Mouse (Mus musculus): ENCODE measurements around the gene Sde2. TPM values are rescaled to one million over a fixed set of nuclear protein-coding genes. Genes with fewer than 3 reads are reported as not detected.
"Not testable (repeated sequence)": the region's sequence is repeated elsewhere in the genome, so short reads cannot be mapped to it uniquely, and the experiment has no call there.

Sde2 gene
- total and polyA plus RNA-seq, 2 experiments from 2014 or later = 12.8 to 24.2 TPM

DNA sequence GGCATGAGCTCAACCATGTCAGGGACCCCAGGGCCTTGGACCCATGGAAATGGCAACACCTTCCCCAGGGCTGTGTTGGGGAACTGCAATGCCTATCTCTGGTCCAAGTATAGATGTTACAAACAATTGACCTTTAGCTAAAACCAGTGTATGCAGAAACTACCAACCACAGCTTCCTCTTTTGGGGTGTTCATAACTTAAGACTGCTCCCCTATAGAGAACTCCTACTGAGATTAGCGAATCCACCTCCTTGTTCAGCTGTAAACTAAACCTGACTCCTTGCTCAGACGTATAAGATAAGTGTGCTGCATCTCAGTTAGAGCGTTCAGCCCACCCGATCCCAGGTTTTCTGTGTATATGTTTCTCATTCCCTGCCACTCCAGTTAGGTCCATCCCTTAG lies 24.3 kb upstream of the Sde2 start:
- no peak overlapping the region for H3K27ac ChIP-seq (ENCODE audit: low read depth, low read length)
- H3K9me3 ChIP-seq (ENCODE audit: low read length) = no peaks in the 10 kb centered on the region
- 88% methylated on average over 4 of the region's 4 CpGs for WGBS
- H3K36me3 ChIP-seq (ENCODE audit: insufficient read depth, low read length) = no peaks in the 10 kb centered on the region
- no peak overlapping the region for H3K4me2 ChIP-seq (ENCODE audit: low read depth, low read length, poor library complexity, severe bottlenecking)
- no peak overlapping the region for H3K9ac ChIP-seq (replicated peaks; ENCODE audit: low read length, poor library complexity, severe bottlenecking)
- ATAC-seq (ENCODE audit: low FRiP score) = no peak
- TF ChIP-seq CTCF (IDR thresholded peaks at IDR 0.05) = no peak
- H3K4me3 ChIP-seq (ENCODE audit: low read depth, low read length) = no peak overlapping the region
- DNase-seq (ENCODE audit: low spot score) = no peak
- no peaks in the 10 kb centered on the region for H3K27me3 ChIP-seq (ENCODE audit: insufficient read depth, low read length)
- no peaks in the 10 kb centered on the region for H3K4me1 ChIP-seq (ENCODE audit: insufficient read depth, low read length)

DNA sequence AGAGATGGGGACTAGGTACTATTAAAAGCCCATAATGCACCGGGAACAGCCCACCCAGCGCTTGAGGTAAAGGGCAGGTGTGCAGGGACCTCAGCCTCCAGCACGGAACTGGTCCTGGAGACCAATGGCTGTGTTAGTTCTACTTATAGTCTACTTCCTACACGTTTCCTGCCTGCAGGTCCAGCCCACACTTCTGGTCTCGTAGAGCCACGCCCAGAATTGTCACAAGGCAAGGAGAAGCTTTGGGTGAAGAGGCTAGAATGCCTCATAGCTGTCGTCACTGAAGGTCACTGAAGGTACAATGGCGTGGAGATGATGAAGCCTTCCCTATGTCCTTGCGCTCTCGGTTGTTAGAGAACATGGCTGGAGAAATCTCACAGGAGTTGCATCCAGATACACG lies 21.2 kb upstream of the Sde2 start:
- no peak overlapping the region for H3K27ac ChIP-seq (ENCODE audit: low read depth, low read length)
- ATAC-seq (ENCODE audit: low FRiP score) = no peak
- no peaks in the 10 kb centered on the region for H3K36me3 ChIP-seq (ENCODE audit: insufficient read depth, low read length)
- H3K4me1 ChIP-seq (ENCODE audit: insufficient read depth, low read length) = no peaks in the 10 kb centered on the region
- no peak for TF ChIP-seq CTCF (IDR thresholded peaks at IDR 0.05)
- no peaks in the 10 kb centered on the region for H3K9me3 ChIP-seq (ENCODE audit: low read length)
- no peak overlapping the region for H3K9ac ChIP-seq (replicated peaks; ENCODE audit: low read length, poor library complexity, severe bottlenecking)
- H3K27me3 ChIP-seq (ENCODE audit: insufficient read depth, low read length) = no peaks in the 10 kb centered on the region
- no peak for DNase-seq (ENCODE audit: low spot score)
- WGBS = 90% methylated on average over 11 of the region's 11 CpGs
- no peak overlapping the region for H3K4me3 ChIP-seq (ENCODE audit: low read depth, low read length)
- no peak overlapping the region for H3K4me2 ChIP-seq (ENCODE audit: low read depth, low read length, poor library complexity, severe bottlenecking)

DNA sequence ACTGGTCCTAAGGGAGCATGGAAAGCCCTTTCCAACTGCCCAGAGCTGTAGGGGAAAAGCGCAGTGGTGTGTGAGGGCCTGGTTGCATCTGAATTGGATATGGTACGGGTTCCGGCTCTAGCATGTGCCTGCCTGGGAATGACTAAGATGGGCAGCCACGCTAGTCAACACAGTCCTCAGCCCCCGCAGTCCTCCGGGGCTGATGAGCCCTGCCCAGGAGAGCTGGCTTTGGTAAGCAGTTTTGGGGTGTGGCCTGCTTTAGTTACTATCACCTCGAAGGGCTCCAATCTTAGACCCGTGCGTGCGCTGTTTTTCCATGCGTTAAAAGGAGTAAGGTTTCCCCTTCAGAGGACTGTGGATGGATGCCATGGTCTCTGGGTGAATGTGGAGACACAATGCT lies 20.8 kb upstream of the Sde2 start:
- no peaks in the 10 kb centered on the region for H3K9me3 ChIP-seq (ENCODE audit: low read length)
- H3K9ac ChIP-seq (replicated peaks; ENCODE audit: low read length, poor library complexity, severe bottlenecking) = no peak overlapping the region
- no peak overlapping the region for H3K4me3 ChIP-seq (ENCODE audit: low read depth, low read length)
- DNase-seq (ENCODE audit: low spot score) (no peak), ATAC-seq (ENCODE audit: low FRiP score) (no peak)
- H3K4me1 ChIP-seq (ENCODE audit: insufficient read depth, low read length) = no peaks in the 10 kb centered on the region
- no peak overlapping the region for H3K27ac ChIP-seq (ENCODE audit: low read depth, low read length)
- 88% methylated on average over 11 of the region's 11 CpGs for WGBS
- H3K27me3 ChIP-seq (ENCODE audit: insufficient read depth, low read length) = no peaks in the 10 kb centered on the region
- H3K4me2 ChIP-seq (ENCODE audit: low read depth, low read length, poor library complexity, severe bottlenecking) = no peak overlapping the region
- H3K36me3 ChIP-seq (ENCODE audit: insufficient read depth, low read length) = no peaks in the 10 kb centered on the region
- no peak for TF ChIP-seq CTCF (IDR thresholded peaks at IDR 0.05)

DNA sequence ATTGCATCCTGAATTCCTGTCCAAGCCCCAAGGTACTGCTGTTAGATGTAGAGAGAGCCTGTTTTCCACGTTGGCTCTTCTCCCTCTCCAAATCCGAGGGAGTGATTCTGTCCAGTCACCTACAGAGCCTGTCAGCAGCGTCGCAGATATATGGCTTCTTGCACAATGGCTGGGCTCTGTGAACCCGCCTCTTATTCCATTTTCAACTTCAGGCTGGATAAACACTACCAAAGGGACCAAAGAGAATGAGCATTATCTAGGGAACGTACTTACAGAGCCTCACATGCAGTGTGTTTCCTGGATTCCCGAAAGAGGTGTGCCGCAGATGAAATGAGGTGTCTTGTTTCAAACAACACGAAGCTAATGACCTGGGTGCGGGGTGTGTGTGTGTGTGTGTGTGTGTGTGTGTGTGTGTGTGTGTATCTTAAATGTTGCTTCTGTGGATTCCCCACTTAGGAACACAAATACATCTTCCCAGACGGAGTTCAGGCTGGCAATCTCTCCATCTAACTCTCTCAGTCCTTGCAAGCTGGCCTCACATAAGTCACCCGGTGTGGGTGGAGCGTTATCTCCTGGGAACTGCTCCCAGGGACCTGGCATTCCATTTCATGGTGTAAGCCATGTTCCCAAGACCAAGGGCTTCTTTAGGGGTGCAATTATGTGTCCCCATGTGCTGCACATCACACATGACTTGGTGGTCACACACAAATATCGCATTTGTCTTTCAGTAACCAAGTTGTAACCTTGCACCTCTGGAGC lies 20.2 kb upstream of the Sde2 start:
- Histone ChIP-seq H3K4me3 (ENCODE audit: low read depth, low read length) (no peak overlapping the region), H3K4me1 (ENCODE audit: insufficient read depth, low read length) (no peaks in the 10 kb centered on the region), H3K27me3 (ENCODE audit: insufficient read depth, low read length) (no peaks in the 10 kb centered on the region), H3K9me3 (ENCODE audit: low read length) (no peaks in the 10 kb centered on the region), H3K4me2 (ENCODE audit: low read depth, low read length, poor library complexity, severe bottlenecking) (no peak overlapping the region), H3K27ac (ENCODE audit: low read depth, low read length) (no peak overlapping the region), H3K9ac (replicated peaks; ENCODE audit: low read length, poor library complexity, severe bottlenecking) (no peak overlapping the region), H3K36me3 (ENCODE audit: insufficient read depth, low read length) (no peaks in the 10 kb centered on the region)
- 70% methylated on average over 14 of the region's 14 CpGs for WGBS
- no peak for TF ChIP-seq CTCF (IDR thresholded peaks at IDR 0.05)
- ATAC-seq (ENCODE audit: low FRiP score) (no peak), DNase-seq (ENCODE audit: low spot score) (no peak)

DNA sequence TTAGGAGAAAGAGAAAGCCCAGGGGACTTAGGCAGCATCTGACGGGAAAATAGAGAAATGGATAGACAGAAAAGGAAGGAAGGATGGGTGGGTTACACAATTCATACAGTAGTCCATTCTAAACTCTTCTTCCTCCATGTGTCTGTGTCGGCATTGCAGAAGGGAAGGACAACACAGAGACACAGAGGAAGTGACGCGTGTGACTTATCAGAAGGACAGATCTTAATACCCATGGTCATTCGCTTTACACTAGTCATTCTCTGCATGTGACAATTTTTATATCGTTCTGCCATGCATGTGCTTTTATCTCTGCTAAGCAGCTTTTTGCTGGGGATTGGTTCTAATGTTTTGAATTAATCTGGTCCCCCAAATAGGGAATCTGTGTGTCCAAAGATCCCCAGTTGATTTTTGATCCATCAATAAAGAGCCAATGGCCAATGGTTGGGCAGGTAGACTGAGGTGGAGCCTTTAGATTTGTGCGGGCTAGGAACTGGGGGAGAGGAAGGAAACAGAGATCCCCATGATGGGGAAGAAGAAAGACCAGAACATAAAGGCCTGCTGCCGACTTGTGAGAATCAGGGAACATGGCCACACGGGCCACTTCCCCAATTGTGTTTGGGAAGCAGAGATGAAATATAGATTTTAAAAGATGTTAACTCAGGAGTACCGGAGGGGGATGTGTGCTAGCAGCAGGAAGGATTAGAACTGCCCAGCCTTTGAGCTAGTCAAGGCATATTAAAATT lies 15.5 kb upstream of the Sde2 start:
- Histone ChIP-seq H3K27ac (ENCODE audit: low read depth, low read length) (no peak overlapping the region), H3K4me3 (ENCODE audit: low read depth, low read length) (no peak overlapping the region), H3K9me3 (ENCODE audit: low read length) (no peaks in the 10 kb centered on the region), H3K4me1 (ENCODE audit: insufficient read depth, low read length) (no peaks in the 10 kb centered on the region), H3K36me3 (ENCODE audit: insufficient read depth, low read length) (no peaks in the 10 kb centered on the region), H3K27me3 (ENCODE audit: insufficient read depth, low read length) (no peaks in the 10 kb centered on the region), H3K9ac (replicated peaks; ENCODE audit: low read length, poor library complexity, severe bottlenecking) (no peak overlapping the region), H3K4me2 (ENCODE audit: low read depth, low read length, poor library complexity, severe bottlenecking) (no peak overlapping the region)
- no peak for DNase-seq (ENCODE audit: low spot score)
- TF ChIP-seq CTCF (IDR thresholded peaks at IDR 0.05) = no peak
- no peak for ATAC-seq (ENCODE audit: low FRiP score)
- WGBS = 70% methylated on average over 10 of the region's 10 CpGs

DNA sequence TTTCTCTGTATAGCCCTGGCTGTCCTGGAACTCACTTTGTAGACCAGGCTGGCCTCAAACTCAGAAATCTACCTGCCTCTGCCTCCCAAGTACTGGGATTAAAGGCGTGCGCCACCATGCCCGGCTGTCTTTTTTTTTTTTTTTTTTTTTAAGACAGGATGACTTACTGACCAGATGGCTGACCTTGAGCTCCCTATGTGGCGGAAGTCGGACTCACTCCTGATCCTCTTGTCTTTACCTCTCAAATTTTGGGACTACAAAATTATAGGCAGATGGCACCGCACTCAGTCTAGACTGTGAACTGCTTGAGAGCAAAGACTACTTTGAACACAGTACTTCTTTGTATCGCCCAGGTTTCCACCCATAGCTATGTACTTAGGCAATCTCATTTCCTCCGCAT lies 14.5 kb upstream of the Sde2 start:
- 95% methylated on average over 8 of the region's 8 CpGs for WGBS
- ATAC-seq (ENCODE audit: low FRiP score); H3K27ac ChIP-seq (ENCODE audit: low read depth, low read length); H3K36me3 ChIP-seq (ENCODE audit: insufficient read depth, low read length); H3K4me3 ChIP-seq (ENCODE audit: low read depth, low read length); H3K9ac ChIP-seq (replicated peaks; ENCODE audit: low read length, poor library complexity, severe bottlenecking); H3K4me1 ChIP-seq (ENCODE audit: insufficient read depth, low read length); DNase-seq (ENCODE audit: low spot score); H3K4me2 ChIP-seq (ENCODE audit: low read depth, low read length, poor library complexity, severe bottlenecking); H3K27me3 ChIP-seq (ENCODE audit: insufficient read depth, low read length); H3K9me3 ChIP-seq (ENCODE audit: low read length): not testable (repeated sequence)

Measured in midbrain, postnatal 0 days (tissue).